Comparison of ENCODE assay signal across 19 mouse cellular contexts in genomic region chr11:113411798-113412197, GRCm38 (mm10).
"Had no signal": no experiment of that assay in that cellular context is flagged by ENCODE, and none has a peak within 500 bp of the region (broad histone marks: within the 10 kb centered on the region; RNA-seq: fewer than 3 reads in every experiment).

No protein-coding gene starts in this region.

- H3K4me2 ChIP-seq: limb, embryonic 13.5 days; liver, embryonic 12.5 days; liver, embryonic 15.5 days; lung, embryonic 15.5 days; midbrain, embryonic 11.5 days; midbrain, embryonic 15.5 days; stomach, embryonic 15.5 days had no signal

- H3K4me1 ChIP-seq: limb, embryonic 10.5 days; limb, embryonic 13.5 days; liver, embryonic 12.5 days; liver, embryonic 15.5 days; lung, embryonic 15.5 days; megakaryocyte, embryonic 14.5 days; midbrain, embryonic 15.5 days; stomach, embryonic 15.5 days had no signal

- H3K4me3 ChIP-seq: limb, embryonic 10.5 days; limb, embryonic 13.5 days; liver, embryonic 12.5 days; liver, embryonic 15.5 days; lung, embryonic 15.5 days; megakaryocyte, embryonic 14.5 days; midbrain, embryonic 15.5 days; stomach, embryonic 15.5 days had no signal

- H3K27me3 ChIP-seq: limb, embryonic 13.5 days; liver, embryonic 12.5 days; liver, embryonic 15.5 days; lung, embryonic 15.5 days; megakaryocyte, embryonic 14.5 days; midbrain, embryonic 15.5 days; stomach, embryonic 15.5 days had no signal

- H3K36me3 ChIP-seq: limb, embryonic 10.5 days; limb, embryonic 13.5 days; liver, embryonic 12.5 days; liver, embryonic 15.5 days; lung, embryonic 15.5 days; midbrain, embryonic 15.5 days; stomach, embryonic 15.5 days had no signal

- H3K27ac ChIP-seq: limb, embryonic 10.5 days; limb, embryonic 13.5 days; liver, embryonic 12.5 days; liver, embryonic 15.5 days; lung, embryonic 15.5 days; midbrain, embryonic 15.5 days; stomach, embryonic 15.5 days had no signal

- H3K9me3 ChIP-seq: limb, embryonic 10.5 days; limb, embryonic 13.5 days; liver, embryonic 12.5 days; liver, embryonic 15.5 days; lung, embryonic 15.5 days; midbrain, embryonic 15.5 days; stomach, embryonic 15.5 days had no signal

- ATAC-seq: liver, embryonic 12.5 days; midbrain, embryonic 15.5 days had no signal

- DNase-seq: kidney, adult 18-20 months; kidney, adult 9 months; kidney, postnatal 14 days; kidney, postnatal 4 days; liver; lung, adult 18-20 months; lung, postnatal 10 days; lung, postnatal 36 days; right cerebral cortex, postnatal 25 days; thymus, adult 18-20 months had no signal

- H3K9ac ChIP-seq: limb, embryonic 13.5 days; liver, embryonic 12.5 days; liver, embryonic 15.5 days; lung, embryonic 15.5 days; midbrain, embryonic 15.5 days; stomach, embryonic 15.5 days had no signal
